Mouse (Mus musculus): ENCODE results near the gene Trim66. TPM values are rescaled to one million over a fixed set of nuclear protein-coding genes. Genes with fewer than 3 reads are reported as not detected.

Trim66 gene
- total RNA-seq, 2 experiments from 2014 or later: 0.22 TPM; not detected in 1

- ATAC-seq (replicated peaks; ENCODE audit: poor library complexity): no peak
Observed at GRCm38 (mm10) chr7:109523304-109523703, 15.4 kb upstream of the Trim66 start.

GRCm38 (mm10) chr7:109522084-109522483, 14.2 kb upstream of the Trim66 start:
- ATAC-seq (replicated peaks; ENCODE audit: poor library complexity): no peak

GRCm38 (mm10) chr7:109519936-109520335, 12.0 kb upstream of the Trim66 start:
- no peak for ATAC-seq (replicated peaks; ENCODE audit: poor library complexity)

GRCm38 (mm10) chr7:109518838-109519696, 11.1 kb upstream of the Trim66 start, which contains the start of gene Rpl27a:
TSS of gene Rpl27a (plus strand) at chr7:109519147.
- ATAC-seq (replicated peaks; ENCODE audit: poor library complexity): peak; percentile 82

GRCm38 (mm10) chr7:109518036-109518681, 10.2 kb upstream of the Trim66 start:
- peak; percentile 15 for ATAC-seq (replicated peaks; ENCODE audit: poor library complexity)

GRCm38 (mm10) chr7:109516500-109516899, 8.6 kb upstream of the Trim66 start:
- no peak for ATAC-seq (replicated peaks; ENCODE audit: poor library complexity)

GRCm38 (mm10) chr7:109511838-109512237, 3.9 kb upstream of the Trim66 start:
- ATAC-seq (replicated peaks; ENCODE audit: poor library complexity): peak; percentile 58

- peak; percentile 52 for ATAC-seq (replicated peaks; ENCODE audit: poor library complexity)
Observed at GRCm38 (mm10) chr7:109510799-109511198, 2.9 kb upstream of the Trim66 start.

- no peak for ATAC-seq (replicated peaks; ENCODE audit: poor library complexity)
Observed at GRCm38 (mm10) chr7:109507572-109507971, 362 bp downstream of the Trim66 start.

- ATAC-seq (replicated peaks; ENCODE audit: poor library complexity): no peak
Observed at GRCm38 (mm10) chr7:109507119-109507518, 815 bp downstream of the Trim66 start.

- no peak for ATAC-seq (replicated peaks; ENCODE audit: poor library complexity)
Observed at GRCm38 (mm10) chr7:109497507-109497906, 10.4 kb downstream of the Trim66 start.

- ATAC-seq (replicated peaks; ENCODE audit: poor library complexity): no peak
Observed at GRCm38 (mm10) chr7:109493319-109494316, 14.3 kb downstream of the Trim66 start.

GRCm38 (mm10) chr7:109492616-109493318, 15.2 kb downstream of the Trim66 start:
- no peak for ATAC-seq (replicated peaks; ENCODE audit: poor library complexity)

GRCm38 (mm10) chr7:109484221-109484620, 23.7 kb downstream of the Trim66 start:
- no peak for ATAC-seq (replicated peaks; ENCODE audit: poor library complexity)

GRCm38 (mm10) chr7:109480765-109481197, 27.2 kb downstream of the Trim66 start:
- peak; percentile 58 for ATAC-seq (replicated peaks; ENCODE audit: poor library complexity)

GRCm38 (mm10) chr7:109477926-109478325, 30.0 kb downstream of the Trim66 start:
- no peak for ATAC-seq (replicated peaks; ENCODE audit: poor library complexity)

- no peak for ATAC-seq (replicated peaks; ENCODE audit: poor library complexity)
Observed at GRCm38 (mm10) chr7:109470700-109471099, 37.2 kb downstream of the Trim66 start.

GRCm38 (mm10) chr7:109468262-109468701, 39.7 kb downstream of the Trim66 start:
- no peak for ATAC-seq (replicated peaks; ENCODE audit: poor library complexity)

- ATAC-seq (replicated peaks; ENCODE audit: poor library complexity): no peak
Observed at GRCm38 (mm10) chr7:109467591-109467990, 40.3 kb downstream of the Trim66 start.

GRCm38 (mm10) chr7:109460698-109461097, 47.2 kb downstream of the Trim66 start:
- no peak for ATAC-seq (replicated peaks; ENCODE audit: poor library complexity)

Measured in megakaryocyte progenitor cell, adult 5-6 weeks (primary cell).